Mouse (Mus musculus) layer of hippocampus, postnatal 10 days (tissue): ENCODE measurements at regions not wholly inside any gene's neighbourhood (a gene's known extent, or its start where the extent isn't known, plus 50 kb on each side); places are given as distances from the start of the nearest gene placed in this dataset.
"Not testable (repeated sequence)": the region's sequence is repeated elsewhere in the genome, so short reads cannot be mapped to it uniquely, and the experiment has no call there.

Experiments
- DNase-seq, 2 experiments: peaks; one replicate each; pipeline ENCODE4 v3.0.0; 2021; ENCODE audit warnings: low spot score in 2 of 2

- DNase-seq = peak in 1 of 2 experiments; percentile 16
Measured at GRCm38 (mm10) chr1:12555859-12556258, 1142.0 kb downstream of the A830018L16Rik start.

- no peak for DNase-seq
Measured at GRCm38 (mm10) chr1:12571755-12572358, 1158.0 kb downstream of the A830018L16Rik start.

DNA sequence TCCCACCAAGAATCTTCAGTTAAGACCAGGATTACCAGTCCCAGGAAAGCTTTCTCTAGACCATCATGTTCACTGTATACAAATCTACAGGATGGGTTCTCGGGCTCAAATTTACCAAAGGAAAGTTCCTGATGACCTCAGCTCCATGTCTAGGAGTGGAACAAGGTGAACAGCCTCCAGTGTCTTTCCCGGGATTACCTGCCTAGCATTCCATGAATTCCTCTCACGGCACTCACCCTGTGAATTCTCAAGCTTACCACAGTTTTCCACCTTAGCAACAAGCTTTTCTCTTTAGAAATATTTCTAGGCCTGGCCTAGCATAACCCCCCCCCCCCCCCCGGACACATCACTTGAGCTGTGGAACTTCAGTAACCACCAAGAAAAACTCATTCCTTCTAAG is 1158.9 kb downstream of the A830018L16Rik start:
- no peak for DNase-seq

- no peak for DNase-seq
Measured at GRCm38 (mm10) chr1:12574274-12574673, 1160.4 kb downstream of the A830018L16Rik start.

GRCm38 (mm10) chr1:12577027-12577703 is 1163.3 kb downstream of the A830018L16Rik start:
- DNase-seq = no peak

GRCm38 (mm10) chr1:12577978-12578377 is 1164.1 kb downstream of the A830018L16Rik start:
- DNase-seq = no peak

DNA sequence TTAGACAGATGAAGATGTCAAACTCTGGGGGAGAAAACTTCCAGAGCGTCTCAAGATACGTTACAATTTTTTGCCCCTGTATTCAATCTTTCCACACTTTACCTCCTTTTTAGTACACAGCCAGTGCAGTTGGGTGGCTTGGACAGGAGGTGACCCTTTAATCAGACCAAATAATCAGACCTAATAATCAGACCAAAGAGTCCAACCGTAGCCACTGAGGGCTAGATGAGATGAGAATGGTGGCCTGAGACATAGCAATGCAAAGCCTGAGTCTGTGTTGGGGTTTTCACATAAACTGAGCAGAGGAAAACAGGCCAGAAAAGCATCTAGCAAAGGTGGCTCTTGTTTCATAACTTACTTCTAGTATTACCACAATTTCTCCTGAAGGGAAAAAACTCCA is 1169.1 kb downstream of the A830018L16Rik start:
- no peak for DNase-seq

DNA sequence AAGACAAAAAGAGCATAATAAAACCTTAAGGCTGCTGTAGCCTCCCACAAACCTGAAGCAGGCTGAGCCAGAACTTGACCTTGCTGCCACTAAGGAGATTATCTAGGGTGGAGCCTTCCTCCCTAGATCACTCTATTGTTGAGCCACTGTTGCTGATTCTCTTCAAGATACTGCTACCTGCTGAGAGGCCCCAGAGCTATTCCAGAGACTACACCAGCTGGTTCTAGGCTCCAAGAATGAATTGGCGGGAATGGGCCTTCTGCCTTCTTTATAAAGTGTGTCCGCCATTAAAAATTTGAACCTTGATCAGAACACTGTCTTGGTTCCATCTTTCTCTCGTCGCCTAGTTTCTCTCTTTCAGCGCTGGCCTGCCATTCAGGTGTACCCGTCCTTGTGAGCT is 1173.1 kb downstream of the A830018L16Rik start:
- not testable (repeated sequence) for DNase-seq

- no peak for DNase-seq
Measured at GRCm38 (mm10) chr1:12612102-12612501, 1198.2 kb downstream of the A830018L16Rik start.

GRCm38 (mm10) chr1:12615303-12615702 is 1201.4 kb downstream of the A830018L16Rik start:
- DNase-seq = no peak

DNA sequence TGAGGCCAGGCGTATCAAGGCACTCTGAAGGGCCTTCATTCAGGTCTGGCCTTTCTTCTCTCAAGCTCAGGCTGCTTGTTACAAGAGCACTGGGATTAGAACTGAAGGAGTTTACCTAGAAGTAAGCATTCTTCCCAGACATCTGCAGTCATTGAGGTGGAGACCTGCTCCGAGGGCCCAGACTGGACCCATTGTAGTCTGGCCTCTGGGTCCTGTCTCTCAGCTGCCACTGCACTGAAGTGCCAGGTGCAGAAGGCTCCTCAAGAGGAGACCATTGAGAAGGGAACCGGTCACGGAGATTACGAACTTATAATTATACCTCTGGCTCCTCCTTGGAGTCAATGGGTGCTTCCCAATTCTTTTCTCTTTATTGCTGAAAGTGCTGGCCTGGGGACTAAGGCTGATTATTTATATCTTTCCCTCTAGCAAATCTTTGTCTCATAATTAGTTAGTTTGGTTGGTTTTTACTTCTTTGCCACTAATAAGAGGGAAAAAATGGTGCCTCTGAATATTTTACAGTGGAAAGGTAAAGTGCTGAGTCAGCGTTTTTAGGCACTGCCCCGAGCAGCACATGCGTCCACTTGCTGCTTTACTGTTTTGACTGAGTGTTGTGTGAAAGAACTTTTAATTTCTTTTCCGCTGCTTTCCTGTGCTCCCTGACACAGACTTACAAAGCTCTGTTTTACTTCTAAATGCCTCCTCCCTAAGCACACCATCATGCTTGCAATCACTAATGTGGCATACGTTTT is 1202.0 kb downstream of the A830018L16Rik start:
- no peak for DNase-seq

GRCm38 (mm10) chr1:12619981-12620380 is 1206.1 kb downstream of the A830018L16Rik start:
- no peak for DNase-seq

- no peak for DNase-seq
Measured at GRCm38 (mm10) chr1:12620825-12621224, 1206.9 kb downstream of the A830018L16Rik start.

GRCm38 (mm10) chr1:12623158-12623557 is 1209.3 kb downstream of the A830018L16Rik start:
- no peak for DNase-seq

DNA sequence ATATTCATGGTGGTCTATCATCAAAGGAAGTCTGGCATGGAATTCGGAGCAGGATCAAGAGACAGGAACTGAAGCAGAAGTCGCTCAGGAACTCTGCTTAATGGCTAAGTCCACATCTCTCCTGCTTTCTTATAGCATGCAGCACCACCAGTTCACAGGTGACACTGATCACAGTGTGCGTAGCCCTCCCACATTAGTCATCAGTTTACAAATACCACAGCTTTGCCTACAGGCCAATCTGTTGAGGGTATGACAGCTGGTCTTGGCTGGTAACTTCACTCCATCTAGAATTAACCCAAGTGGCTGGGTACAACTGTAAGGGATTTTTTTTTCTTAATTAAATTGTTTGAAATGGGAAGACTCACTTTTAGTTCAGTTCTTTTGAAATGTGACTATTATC is 1219.1 kb downstream of the A830018L16Rik start:
- DNase-seq = no peak

DNA sequence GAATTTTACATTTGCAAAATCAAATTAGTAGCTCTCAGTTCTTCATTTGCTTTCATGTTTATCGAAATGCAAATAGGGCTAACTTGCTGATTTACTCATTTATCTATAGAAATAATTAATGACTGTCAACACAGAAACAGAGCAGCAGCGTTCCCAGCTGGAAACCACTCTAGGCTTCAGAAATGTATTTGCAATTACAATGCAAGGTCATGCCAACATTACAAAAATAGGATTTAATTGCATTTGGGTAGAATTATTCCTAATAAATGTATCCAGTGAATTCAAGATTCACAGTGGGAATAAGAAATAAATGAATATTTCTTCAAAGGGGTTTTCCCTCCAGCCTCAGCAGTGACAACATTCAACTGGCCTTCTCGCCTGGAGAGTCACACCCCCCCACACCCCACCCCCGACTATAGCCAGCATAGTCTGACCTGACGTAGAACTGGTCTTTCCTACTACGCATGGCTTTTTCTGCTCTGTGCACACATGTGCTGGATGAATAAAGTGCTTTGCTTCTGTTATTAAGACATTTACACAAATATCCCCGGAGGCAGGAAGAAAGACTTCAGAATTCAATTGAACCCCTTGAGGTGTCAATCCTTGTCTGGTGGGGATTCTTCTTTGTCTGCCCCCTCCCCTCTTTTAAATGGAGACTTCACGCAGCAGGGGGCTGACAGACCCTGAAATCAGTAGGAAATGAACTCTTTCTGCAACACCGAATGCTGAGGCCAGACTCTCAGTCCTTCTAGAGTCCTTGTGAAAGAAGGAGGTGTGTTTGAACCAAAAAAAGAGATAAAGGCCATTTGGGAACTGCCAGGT is 1222.6 kb downstream of the A830018L16Rik start:
- no peak for DNase-seq

GRCm38 (mm10) chr1:12640983-12641382 is 1227.1 kb downstream of the A830018L16Rik start:
- peak; percentile 12 to 38 for DNase-seq
